Mouse (Mus musculus): Measurements from ENCODE around the gene Ccl19. TPM values are rescaled to one million over a fixed set of nuclear protein-coding genes. Genes with fewer than 3 reads are reported as not detected.
"Not testable (repeated sequence)": the region's sequence is repeated elsewhere in the genome, so short reads cannot be mapped to it uniquely, and the experiment has no call there.

Gene Ccl19
- total RNA-seq (2022) = under 1 TPM in 1 of 4 experiments, not detected in 3; 0.84 TPM

DNA sequence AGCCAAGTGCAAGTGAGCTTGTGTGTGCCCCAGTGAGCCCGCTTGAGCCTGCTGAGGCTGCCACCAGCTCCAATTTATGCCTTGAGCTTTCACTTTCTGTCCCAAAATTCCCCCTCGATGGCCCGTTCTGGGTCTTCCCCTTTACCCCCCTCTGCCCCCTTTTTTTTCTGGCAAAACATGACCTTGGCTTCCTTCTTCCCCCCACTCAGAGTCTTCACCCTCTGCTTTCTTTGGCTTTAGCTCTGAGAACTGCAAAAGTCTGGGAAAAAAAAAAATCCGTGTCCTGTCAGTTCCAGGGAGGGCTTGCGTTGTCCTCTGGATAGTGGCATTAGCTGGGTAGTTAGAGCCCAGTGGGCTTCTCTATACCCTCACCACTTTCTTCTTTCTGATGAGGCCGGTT, at the start of gene Ccl19:
TSS of gene Ccl19 (minus strand) at position 101 of the 400 bp plus-strand sequence.
- not testable (repeated sequence) for DNase-seq (ENCODE audit: low spot score in 2 of 2)

DNA sequence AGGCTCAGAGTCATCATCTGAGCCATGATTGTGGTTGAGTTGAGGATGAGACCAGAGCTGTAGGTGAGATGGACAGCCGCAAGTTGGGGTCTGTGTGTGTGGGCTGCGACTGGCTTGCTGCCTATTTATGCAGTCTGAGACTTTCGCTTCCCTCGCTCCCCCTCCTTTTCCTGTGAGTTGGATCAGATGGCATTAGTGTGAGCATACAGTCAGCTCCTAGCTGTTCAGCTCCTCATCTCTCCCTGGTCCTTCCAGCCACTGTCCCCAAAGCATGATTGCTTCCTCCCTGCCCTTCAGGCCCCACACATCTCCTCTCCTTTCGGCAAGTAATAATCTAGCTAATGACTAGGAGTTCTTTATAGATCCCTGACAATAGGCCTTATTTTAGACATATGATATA, 17.5 kb upstream of the Ccl19 start, which contains the start of gene Ccl21a:
TSS of gene Ccl21a (minus strand) at position 101 of the 400 bp plus-strand sequence.
- DNase-seq (ENCODE audit: low spot score in 2 of 2) = not testable (repeated sequence)

- not testable (repeated sequence) for DNase-seq (ENCODE audit: low spot score in 2 of 2)
Observed at GRCm38 (mm10) chr4:42735245-42735644, 21.1 kb downstream of the Ccl19 start, which contains the start of gene 4930578G10Rik. 4930578G10Rik (plus strand) TSS chr4:42735545.

Other genes with a start within 250 kb of the Ccl19 start
- gene Fam205a2, start 228.4 kb downstream of the Ccl19 start, total RNA-seq (2022) = 1 to 10 TPM in 1 of 4 experiments, not detected in 3; 2.3 TPM
- not detected for gene Gm10591, start 144.4 kb downstream of the Ccl19 start, total RNA-seq (2022)
- gene Gm2564, start 126.9 kb downstream of the Ccl19 start, total RNA-seq (2022) = 10 to 100 TPM; 12.8 to 17.7 (median 15.2) TPM
- gene Ccl27b, start 101.3 kb downstream of the Ccl19 start, total RNA-seq (2022) = 1 to 10 TPM; 2.5 to 5.8 (median 3.6) TPM
- gene Il11ra2, start 94.7 kb downstream of the Ccl19 start, total RNA-seq (2022) = under 1 TPM in 1 of 4 experiments, not detected in 3; 0.30 TPM
- gene 4930578G10Rik, start 21.0 kb downstream of the Ccl19 start, total RNA-seq (2022) = 1 to 10 TPM; 2.7 to 3.2 (median 2.9) TPM
- not detected for gene Ccl21a, start 17.4 kb upstream of the Ccl19 start, total RNA-seq (2022)
- under 1 TPM in 2 of 4 experiments, not detected in 2; 0.11 to 0.14 TPM for gene Fam205a1, start 97.3 kb upstream of the Ccl19 start, total RNA-seq (2022)
- 1 to 10 TPM; 1.8 to 2.2 (median 2.1) TPM for gene Gm12394, start 100.2 kb upstream of the Ccl19 start, total RNA-seq (2022)
- gene Fam205c, start 117.7 kb upstream of the Ccl19 start, total RNA-seq (2022) = 1 to 10 TPM; 1.3 to 2.4 (median 1.7) TPM
- 100 to 1,000 TPM; 321 to 373 (median 328) TPM for gene Phf24, start 160.1 kb upstream of the Ccl19 start, total RNA-seq (2022)
- 100 to 1,000 TPM; 118 to 162 (median 149) TPM for gene Dnajb5, start 193.2 kb upstream of the Ccl19 start, total RNA-seq (2022)
- not detected for gene 1700022I11Rik, start 213.0 kb upstream of the Ccl19 start, total RNA-seq (2022)
- 100 to 1,000 TPM; 173 to 199 (median 188) TPM for gene Vcp, start 243.9 kb upstream of the Ccl19 start, total RNA-seq (2022)

Data from left cerebral cortex, adult 8-10 months (tissue).